Mouse (Mus musculus): ENCODE data around the gene Nudt15. TPM values are rescaled to one million over a fixed set of nuclear protein-coding genes. Genes with fewer than 3 reads are reported as not detected.
A peak's percentile ranks its signal among the peaks of the same experiment; 100 is the strongest.

Gene Nudt15
- polyA plus RNA-seq, 1 experiment from 2014 or later: 1.5 TPM

GRCm38 (mm10) chr14:73495753-73496152 is 52.3 kb downstream of the Nudt15 start:
- H3K79me2 ChIP-seq (ENCODE audit: inconsistent target): no peaks in the 10 kb centered on the region
- 85% methylated on average over 7 of the region's 7 CpGs for WGBS (ENCODE audit: missing documents)

DNA sequence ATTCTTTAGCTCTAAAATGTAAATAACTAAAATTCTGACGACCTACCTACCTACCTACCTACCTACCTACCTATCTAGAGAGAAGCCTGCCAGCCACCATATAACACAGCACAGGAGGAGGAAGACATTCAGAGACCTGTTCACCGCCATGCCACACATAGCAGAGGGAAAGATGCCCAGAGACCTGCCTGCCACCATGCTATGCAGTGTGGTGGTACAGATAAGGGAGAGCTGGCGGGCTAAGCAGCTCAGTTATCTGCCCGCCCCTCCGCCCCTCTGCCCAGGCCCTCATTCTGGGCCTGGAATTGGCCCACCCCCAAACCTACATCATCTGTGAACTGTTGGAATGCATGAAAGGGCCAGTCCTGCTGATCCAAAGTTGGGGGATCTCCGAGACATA is 53.9 kb downstream of the Nudt15 start:
- Histone ChIP-seq H3K36me3 (ENCODE audit: inconsistent target) (no peaks in the 10 kb centered on the region), H3K79me2 (ENCODE audit: inconsistent target) (no peaks in the 10 kb centered on the region), H3K4me3 (ENCODE audit: inconsistent target) (no peak overlapping the region), H3K27ac (no peak overlapping the region)
- WGBS (ENCODE audit: missing documents): 94% methylated on average over 6 of the region's 6 CpGs

More at GRCm38 (mm10) chr14:73495753-73496152, 52.3 kb downstream of the Nudt15 start:
- Histone ChIP-seq H3K36me3 (ENCODE audit: inconsistent target) (no peaks in the 10 kb centered on the region), H3K4me3 (ENCODE audit: inconsistent target) (no peak overlapping the region), H3K27ac (no peak overlapping the region)

DNA sequence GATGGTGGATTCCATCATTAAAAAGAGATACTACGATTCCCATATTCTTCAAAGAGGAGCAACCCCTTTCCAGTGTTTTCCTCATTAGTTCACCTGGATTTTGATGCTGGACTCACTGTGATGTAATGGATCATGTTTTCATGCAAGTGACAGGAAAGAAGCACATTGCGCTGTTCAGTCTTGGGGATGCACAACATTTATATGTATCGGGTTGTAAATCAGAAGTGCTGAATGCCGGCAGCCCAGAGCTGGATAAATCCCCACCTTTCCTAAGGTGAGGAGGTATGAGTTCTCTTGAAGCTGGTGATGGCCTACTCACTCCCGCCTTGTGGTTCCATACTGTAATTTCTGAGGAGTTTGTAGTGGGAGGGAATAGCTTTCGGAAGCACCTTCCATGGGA is 54.7 kb downstream of the Nudt15 start:
- H3K27ac ChIP-seq: no peak overlapping the region
- H3K4me3 ChIP-seq (ENCODE audit: inconsistent target): no peak overlapping the region
- no peaks in the 10 kb centered on the region for H3K79me2 ChIP-seq (ENCODE audit: inconsistent target)
- 96% methylated on average over 6 of the region's 6 CpGs for WGBS (ENCODE audit: missing documents)
- no peaks in the 10 kb centered on the region for H3K36me3 ChIP-seq (ENCODE audit: inconsistent target)

DNA sequence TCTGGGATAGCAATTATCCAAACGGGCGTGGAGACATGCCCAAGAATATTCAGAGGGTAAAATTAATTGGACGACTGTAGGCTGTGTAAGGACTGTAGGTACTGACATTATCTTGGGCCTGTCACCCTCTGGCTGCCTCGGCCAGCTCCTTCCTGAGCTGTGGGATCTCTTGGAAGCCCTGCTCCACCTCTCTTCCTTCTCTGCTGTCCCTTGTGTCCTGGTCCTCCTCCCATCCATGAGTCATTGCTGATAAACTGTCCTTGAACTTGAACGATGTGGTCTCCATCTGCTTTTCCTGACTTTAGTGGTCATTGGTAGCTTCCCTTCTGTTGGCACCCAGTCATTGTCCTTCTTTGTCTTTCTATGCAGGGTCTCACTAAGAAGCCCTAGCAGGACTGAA is 61.4 kb downstream of the Nudt15 start:
- Histone ChIP-seq H3K27ac (no peak overlapping the region), H3K4me3 (ENCODE audit: inconsistent target) (no peak overlapping the region), H3K36me3 (ENCODE audit: inconsistent target) (no peaks in the 10 kb centered on the region), H3K79me2 (ENCODE audit: inconsistent target) (no peaks in the 10 kb centered on the region)
- WGBS (ENCODE audit: missing documents): 90% methylated on average over 5 of the region's 5 CpGs

DNA sequence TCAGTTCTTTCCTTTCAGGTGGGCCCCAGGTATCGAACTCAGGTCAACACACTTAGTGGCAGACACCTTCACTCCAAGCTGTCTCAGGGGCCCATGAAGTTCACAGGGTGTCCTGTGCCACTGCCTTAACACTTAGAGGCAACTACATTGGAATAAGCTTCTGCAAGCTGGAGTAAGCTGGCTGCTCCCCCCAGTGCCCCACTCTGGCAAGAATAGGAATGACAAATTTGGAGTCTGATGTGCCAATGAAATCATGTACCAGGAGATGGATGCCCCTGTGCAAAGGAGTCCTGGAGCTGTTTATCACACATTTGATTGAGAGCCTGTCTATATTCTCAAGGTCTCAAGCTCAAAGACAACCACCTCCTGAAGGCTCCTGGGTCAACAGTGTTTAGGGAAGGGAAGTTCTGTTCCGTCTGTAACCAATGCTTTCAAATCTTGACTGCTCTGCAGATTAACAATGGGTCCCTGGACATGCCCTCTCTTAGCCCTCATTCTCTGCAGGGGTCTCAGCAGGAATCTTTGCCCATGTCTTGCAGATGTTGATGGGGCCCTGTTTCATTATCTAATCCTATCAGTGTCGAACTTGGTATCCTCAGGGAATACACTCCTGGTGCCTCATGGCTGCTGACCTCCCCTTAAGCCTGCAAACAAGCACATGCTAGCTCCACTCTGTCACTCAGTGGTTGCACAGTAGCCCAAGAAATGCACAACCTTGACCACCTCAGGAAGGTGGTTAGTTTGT is 63.5 kb downstream of the Nudt15 start:
- H3K36me3 ChIP-seq (ENCODE audit: inconsistent target): no peaks in the 10 kb centered on the region
- WGBS (ENCODE audit: missing documents): 91% methylated on average over 3 of the region's 3 CpGs
- H3K79me2 ChIP-seq (ENCODE audit: inconsistent target): no peaks in the 10 kb centered on the region
- no peak overlapping the region for H3K4me3 ChIP-seq (ENCODE audit: inconsistent target)
- H3K27ac ChIP-seq: no peak overlapping the region

- WGBS (ENCODE audit: missing documents): 83% methylated on average over 5 of the region's 5 CpGs
- Histone ChIP-seq H3K27ac (no peak overlapping the region), H3K4me3 (ENCODE audit: inconsistent target) (no peak overlapping the region), H3K36me3 (ENCODE audit: inconsistent target) (no peaks in the 10 kb centered on the region), H3K79me2 (ENCODE audit: inconsistent target) (no peaks in the 10 kb centered on the region)
Measured at GRCm38 (mm10) chr14:73483516-73484229, 64.4 kb downstream of the Nudt15 start.

- H3K4me3 ChIP-seq (ENCODE audit: inconsistent target): no peak overlapping the region
- no peaks in the 10 kb centered on the region for H3K36me3 ChIP-seq (ENCODE audit: inconsistent target)
- no peaks in the 10 kb centered on the region for H3K79me2 ChIP-seq (ENCODE audit: inconsistent target)
- H3K27ac ChIP-seq: no peak overlapping the region
- WGBS (ENCODE audit: missing documents): 57% methylated on average over 1 of the region's 1 CpGs
Measured at GRCm38 (mm10) chr14:73479771-73480170, 68.3 kb downstream of the Nudt15 start.

DNA sequence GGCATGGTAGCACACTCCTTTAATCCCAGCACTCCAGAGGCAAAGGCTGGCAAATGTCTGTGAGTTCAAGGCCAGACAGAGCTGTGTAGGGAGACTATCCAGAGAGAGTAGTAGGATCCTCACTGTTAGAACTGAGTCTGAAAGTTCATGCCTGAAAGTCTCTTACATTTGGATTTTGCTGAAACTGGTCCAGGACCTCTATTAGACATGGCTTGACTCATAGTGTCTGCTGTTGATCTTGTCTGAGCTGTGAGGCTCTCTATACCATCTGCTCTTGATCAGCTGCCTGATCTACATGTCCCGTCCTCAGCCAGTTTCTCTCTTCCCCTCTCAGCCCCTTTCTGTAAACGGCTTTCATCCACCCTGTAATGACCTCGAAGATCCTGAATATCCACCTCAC is 69.7 kb downstream of the Nudt15 start:
- Histone ChIP-seq H3K79me2 (ENCODE audit: inconsistent target) (no peaks in the 10 kb centered on the region), H3K27ac (no peak overlapping the region), H3K4me3 (ENCODE audit: inconsistent target) (no peak overlapping the region), H3K36me3 (ENCODE audit: inconsistent target) (no peaks in the 10 kb centered on the region)
- 90% methylated on average over 2 of the region's 3 CpGs for WGBS (ENCODE audit: missing documents)

DNA sequence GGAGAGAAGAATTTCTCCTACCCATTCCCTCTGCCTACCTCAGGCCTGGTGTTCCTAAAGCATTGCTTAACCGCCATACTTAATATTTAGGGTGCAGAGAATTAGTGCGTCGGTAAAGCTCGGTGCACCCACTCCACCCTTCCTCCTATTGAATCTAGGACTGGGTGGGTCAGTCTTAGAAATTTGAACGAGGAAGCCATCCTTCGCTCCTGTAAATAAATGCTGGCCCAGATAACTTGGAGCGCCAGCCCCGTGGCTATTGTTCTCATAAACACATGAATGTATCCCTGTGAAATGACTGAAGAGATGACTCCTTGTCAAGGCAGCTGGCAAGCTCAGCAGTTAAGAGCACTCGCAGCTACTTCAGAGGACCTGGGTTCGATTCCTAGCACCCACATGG is 71.0 kb downstream of the Nudt15 start:
- Histone ChIP-seq H3K4me3 (ENCODE audit: inconsistent target) (no peak overlapping the region), H3K79me2 (ENCODE audit: inconsistent target) (no peaks in the 10 kb centered on the region), H3K27ac (no peak overlapping the region), H3K36me3 (ENCODE audit: inconsistent target) (no peaks in the 10 kb centered on the region)
- 98% methylated on average over 10 of the region's 10 CpGs for WGBS (ENCODE audit: missing documents)

- Histone ChIP-seq H3K79me2 (ENCODE audit: inconsistent target) (no peaks in the 10 kb centered on the region), H3K36me3 (ENCODE audit: inconsistent target) (no peaks in the 10 kb centered on the region), H3K4me3 (ENCODE audit: inconsistent target) (no peak overlapping the region), H3K27ac (no peak overlapping the region)
- WGBS (ENCODE audit: missing documents): 90% methylated on average over 8 of the region's 8 CpGs
Measured at GRCm38 (mm10) chr14:73476361-73476934, 71.6 kb downstream of the Nudt15 start.

- no peak overlapping the region for H3K4me3 ChIP-seq (ENCODE audit: inconsistent target)
- WGBS (ENCODE audit: missing documents): 95% methylated on average over 7 of the region's 7 CpGs
- H3K79me2 ChIP-seq (ENCODE audit: inconsistent target): no peaks in the 10 kb centered on the region
- H3K27ac ChIP-seq: no peak overlapping the region
- no peaks in the 10 kb centered on the region for H3K36me3 ChIP-seq (ENCODE audit: inconsistent target)
Measured at GRCm38 (mm10) chr14:73475506-73475905, 72.5 kb downstream of the Nudt15 start.

- no peaks in the 10 kb centered on the region for H3K36me3 ChIP-seq (ENCODE audit: inconsistent target)
- H3K79me2 ChIP-seq (ENCODE audit: inconsistent target): no peaks in the 10 kb centered on the region
Measured at GRCm38 (mm10) chr14:73474636-73475093, 73.4 kb downstream of the Nudt15 start.

GRCm38 (mm10) chr14:73473670-73474460 is 74.2 kb downstream of the Nudt15 start:
- WGBS (ENCODE audit: missing documents): 52% methylated on average over 3 of the region's 3 CpGs
- H3K79me2 ChIP-seq (ENCODE audit: inconsistent target): no peaks in the 10 kb centered on the region
- H3K36me3 ChIP-seq (ENCODE audit: inconsistent target): no peaks in the 10 kb centered on the region
- H3K4me3 ChIP-seq (ENCODE audit: inconsistent target): no peak overlapping the region
- no peak overlapping the region for H3K27ac ChIP-seq

More at GRCm38 (mm10) chr14:73474636-73475093, 73.4 kb downstream of the Nudt15 start:
- Histone ChIP-seq H3K27ac (0 out of 2 replicates have a peak overlapping the region, but pooled peaks have one; percentile 3), H3K4me3 (ENCODE audit: inconsistent target) (no peak overlapping the region)
- WGBS (ENCODE audit: missing documents): 12% methylated on average over 7 of the region's 7 CpGs

DNA sequence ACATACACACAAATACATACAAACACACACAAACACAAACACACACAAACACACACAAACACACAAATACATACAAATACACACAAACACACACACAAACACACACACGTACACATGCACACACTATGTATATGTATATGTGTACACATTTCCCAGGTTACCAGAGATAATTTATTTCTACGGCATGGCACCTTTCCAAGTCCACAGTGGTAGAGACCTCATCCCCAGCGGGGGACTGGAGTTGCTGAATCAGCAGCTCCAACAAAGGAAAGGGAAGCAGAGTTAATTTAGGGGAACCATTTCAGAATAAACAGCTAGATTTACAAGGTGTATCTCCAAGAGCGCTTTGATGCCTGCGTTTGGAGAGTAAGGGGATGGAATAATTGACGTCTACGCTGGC is 75.8 kb downstream of the Nudt15 start:
- H3K4me3 ChIP-seq (ENCODE audit: inconsistent target): no peak overlapping the region
- 66% methylated on average over 7 of the region's 7 CpGs for WGBS (ENCODE audit: missing documents)
- no peaks in the 10 kb centered on the region for H3K79me2 ChIP-seq (ENCODE audit: inconsistent target)
- no peak overlapping the region for H3K27ac ChIP-seq
- H3K36me3 ChIP-seq (ENCODE audit: inconsistent target): no peaks in the 10 kb centered on the region
